Mouse (Mus musculus): ENCODE data around the gene Dvl1. TPM values are rescaled to one million over a fixed set of nuclear protein-coding genes. Genes with fewer than 3 reads are reported as not detected.

The Dvl1 gene
- total and polyA plus RNA-seq, 3 experiments = 23.9 to 55.1 (median 25.8) TPM

GRCm38 (mm10) chr4:155803340-155804041 is 43.7 kb upstream of the Dvl1 start (continued):
- TF ChIP-seq ELF1 (IDR thresholded peaks at IDR 0.05; ENCODE audit: low read depth, low read length) (peak; percentile 86), USF1 (IDR thresholded peaks at IDR 0.05; ENCODE audit: low read depth, low read length) (no peak), CHD2 (IDR thresholded peaks at IDR 0.05; ENCODE audit: low read length) (peak; percentile 97)

- Histone ChIP-seq H3K4me1 (ENCODE audit: control insufficient read depth in 1 of 2, insufficient read depth in 2 of 2) (peaks cover 10 to 30% of the 10 kb centered on the region in 2 experiments), H3K4me2 (ENCODE audit: insufficient read depth, low read depth, poor library complexity, severe bottlenecking) (no peak overlapping the region), H3K27me3 (replicated peaks) (no peaks in the 10 kb centered on the region), H3K79me2 (replicated peaks; ENCODE audit: control insufficient read depth, extremely low read depth, insufficient read depth, poor library complexity, severe bottlenecking) (peaks cover 32% of the 10 kb centered on the region), H3K4me3 (replicated peaks in 1 of 3; ENCODE audit: low read depth in 2 of 3, low read length in 2 of 3, poor library complexity in 1 of 3) (no peak overlapping the region), H3K27ac (ENCODE audit: insufficient read depth, low read depth) (no peak overlapping the region), H3K36me3 (replicated peaks in 1 of 2; ENCODE audit: control insufficient read depth in 1 of 2, insufficient read depth in 1 of 2, low read length in 1 of 2) (peaks cover 48 to 62% of the 10 kb centered on the region in 2 experiments), H3K9ac (ENCODE audit: insufficient read depth, low read depth) (no peak overlapping the region), H3K9me3 (replicated peaks; ENCODE audit: low read length) (no peaks in the 10 kb centered on the region)
- in situ Hi-C loops (cut with MboI; ENCODE audit: low pct_ligation_motif_present, low pct_unique_long_range_greater_than_20kb, low sequenced_read_pairs) = no loop called here
- no peak for DNase-seq (ENCODE audit: extremely low read depth)
- no peak for TF ChIP-seq POLR2A (IDR thresholded peaks at IDR 0.05; ENCODE audit: low read depth, low read length)
- TF ChIP-seq MAFK (IDR thresholded peaks at IDR 0.05; ENCODE audit: insufficient replicate concordance, low read length) = no peak
- TF ChIP-seq UBTF (IDR thresholded peaks at IDR 0.05; ENCODE audit: low read depth, low read length) = no peak
- TF ChIP-seq ZMIZ1 (IDR thresholded peaks at IDR 0.05; ENCODE audit: low read depth, low read length) = no peak
- no peak for TF ChIP-seq CHD1 (IDR thresholded peaks at IDR 0.05; ENCODE audit: low read depth, low read length)
- no peak for TF ChIP-seq MEF2A (IDR thresholded peaks at IDR 0.05; ENCODE audit: borderline replicate concordance, low read depth, low read length)
- no peak for TF ChIP-seq NELFE (IDR thresholded peaks at IDR 0.05; ENCODE audit: low read depth, low read length)
- TF ChIP-seq GABPA (IDR thresholded peaks at IDR 0.05; ENCODE audit: insufficient replicate concordance, low read depth, low read length) = no peak
- no peak for TF ChIP-seq ZKSCAN1 (IDR thresholded peaks at IDR 0.05; ENCODE audit: borderline replicate concordance, low read depth, low read length)
- no peak for TF ChIP-seq MYC (IDR thresholded peaks at IDR 0.05; ENCODE audit: low read depth, low read length)
- no peak for TF ChIP-seq EP300 (IDR thresholded peaks at IDR 0.05; ENCODE audit: low read length)
- dilution Hi-C loops (cut with MboI; ENCODE audit: extremely low pct_ligation_motif_present, extremely low pct_unique_long_range_greater_than_20kb, low sequenced_read_pairs) = no loop called here
These were observed 39.4 kb upstream of the Dvl1 start for GRCm38 (mm10) chr4:155807841-155808240.

- in situ Hi-C loops (cut with MboI; ENCODE audit: low pct_ligation_motif_present, low pct_unique_long_range_greater_than_20kb, low sequenced_read_pairs) (no loop called here), dilution Hi-C loops (cut with MboI; ENCODE audit: extremely low pct_ligation_motif_present, extremely low pct_unique_long_range_greater_than_20kb, low sequenced_read_pairs) (no loop called here)
- Histone ChIP-seq H3K9me3 (replicated peaks; ENCODE audit: low read length) (no peaks in the 10 kb centered on the region), H3K27ac (ENCODE audit: insufficient read depth, low read depth) (peak within 1 kb of the TSS; percentile 70), H3K4me3 (replicated peaks in 1 of 3; ENCODE audit: low read depth in 2 of 3, low read length in 2 of 3, poor library complexity in 1 of 3) (peak within 1 kb of the TSS; percentile 82 to 100 (median 98)), H3K79me2 (replicated peaks; ENCODE audit: control insufficient read depth, extremely low read depth, insufficient read depth, poor library complexity, severe bottlenecking) (peaks cover 39% of the 10 kb centered on the region), H3K36me3 (replicated peaks in 1 of 2; ENCODE audit: control insufficient read depth in 1 of 2, insufficient read depth in 1 of 2, low read length in 1 of 2) (peaks cover 70 to 75% of the 10 kb centered on the region in 2 experiments), H3K4me2 (ENCODE audit: insufficient read depth, low read depth, poor library complexity, severe bottlenecking) (peak within 1 kb of the TSS; percentile 98), H3K27me3 (replicated peaks) (no peaks in the 10 kb centered on the region), H3K9ac (ENCODE audit: insufficient read depth, low read depth) (peak within 1 kb of the TSS; percentile 99), H3K4me1 (ENCODE audit: control insufficient read depth in 1 of 2, insufficient read depth in 2 of 2) (peaks cover 6 to 28% of the 10 kb centered on the region in 2 experiments)
- DNase-seq (ENCODE audit: extremely low read depth) = peak; percentile 97
- TF ChIP-seq E2F4 (IDR thresholded peaks at IDR 0.05; ENCODE audit: insufficient replicate concordance, low read depth, low read length) (no peak), POLR2AphosphoS2 (IDR thresholded peaks at IDR 0.05; ENCODE audit: low read depth, low read length) (peak; percentile 88; the same call in 1 of the 2 replicates), NELFE (IDR thresholded peaks at IDR 0.05; ENCODE audit: low read depth, low read length) (peak; percentile 66), CTCF (conservative IDR thresholded peaks at IDR 0.05 in 1 of 2, IDR thresholded peaks at IDR 0.05 in 1 of 2; ENCODE audit: low read depth in 2 of 2, low read length in 2 of 2) (no peak), UBTF (IDR thresholded peaks at IDR 0.05; ENCODE audit: low read depth, low read length) (no peak; the same call in 1 of the 2 replicates), PAX5 (IDR thresholded peaks at IDR 0.05; ENCODE audit: low read length) (no peak), RCOR1 (conservative IDR thresholded peaks at IDR 0.05; ENCODE audit: low read depth, low read length) (no peak), RAD21 (IDR thresholded peaks at IDR 0.05; ENCODE audit: low read depth, low read length) (no peak), ZC3H11A (IDR thresholded peaks at IDR 0.05; ENCODE audit: low read depth, low read length) (no peak), MAZ (IDR thresholded peaks at IDR 0.05; ENCODE audit: low read depth, low read length) (peak; percentile 91), NRF1 (IDR thresholded peaks at IDR 0.05; ENCODE audit: low read depth, low read length) (peak; percentile 69), ELF1 (IDR thresholded peaks at IDR 0.05; ENCODE audit: low read depth, low read length) (peak; percentile 95), SIN3A (IDR thresholded peaks at IDR 0.05; ENCODE audit: low read length) (peak; percentile 62), CHD1 (IDR thresholded peaks at IDR 0.05; ENCODE audit: low read depth, low read length) (no peak), BHLHE40 (IDR thresholded peaks at IDR 0.05; ENCODE audit: low read depth, low read length) (peak; percentile 79), MAFK (IDR thresholded peaks at IDR 0.05; ENCODE audit: insufficient replicate concordance, low read length) (no peak), ETS1 (conservative IDR thresholded peaks at IDR 0.05; ENCODE audit: low read depth, low read length) (0 out of 2 replicates have a peak, but pooled peaks have one; percentile 14), JUND (conservative IDR thresholded peaks at IDR 0.05; ENCODE audit: low read depth, low read length) (no peak), MYC (IDR thresholded peaks at IDR 0.05; ENCODE audit: low read depth, low read length) (peak; percentile 98), GABPA (IDR thresholded peaks at IDR 0.05; ENCODE audit: insufficient replicate concordance, low read depth, low read length) (no peak)
These were observed 35.1 kb upstream of the Dvl1 start, which contains the start of gene Ccnl2 for GRCm38 (mm10) chr4:155811929-155812664. Gene Ccnl2, plus strand, starts transcription at chr4:155812489.

Data from CH12.LX (cell line).